Mouse (Mus musculus) cerebellum, adult 8-10 months (tissue): ENCODE results near the gene Enpep.
A peak's percentile ranks its signal among the peaks of the same experiment; 100 is the strongest.

Experiments used
- DNase-seq: peaks from one replicate; pipeline ENCODE4 v3.0.0; 2022

Enpep gene

DNA sequence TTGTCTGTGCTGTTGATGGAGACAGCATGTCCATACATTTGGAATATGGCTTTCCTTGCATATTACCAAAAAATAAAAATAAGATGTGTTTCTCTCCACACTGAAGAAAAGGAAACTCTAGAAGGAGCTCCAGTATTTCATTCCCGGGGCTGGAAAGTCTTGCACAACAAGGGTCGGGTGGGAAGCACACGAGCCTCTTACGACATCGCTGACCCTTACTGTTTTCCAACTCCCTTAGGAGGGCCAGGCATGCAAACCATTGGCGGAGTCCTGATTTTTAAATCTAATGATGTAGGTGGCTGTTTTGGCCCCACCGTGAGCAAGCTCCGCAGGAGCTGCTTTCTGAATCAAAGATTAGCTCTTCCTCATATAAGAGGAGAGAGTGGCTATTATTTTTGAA lies 20.6 kb downstream of the Enpep start:
- no peak for DNase-seq

DNA sequence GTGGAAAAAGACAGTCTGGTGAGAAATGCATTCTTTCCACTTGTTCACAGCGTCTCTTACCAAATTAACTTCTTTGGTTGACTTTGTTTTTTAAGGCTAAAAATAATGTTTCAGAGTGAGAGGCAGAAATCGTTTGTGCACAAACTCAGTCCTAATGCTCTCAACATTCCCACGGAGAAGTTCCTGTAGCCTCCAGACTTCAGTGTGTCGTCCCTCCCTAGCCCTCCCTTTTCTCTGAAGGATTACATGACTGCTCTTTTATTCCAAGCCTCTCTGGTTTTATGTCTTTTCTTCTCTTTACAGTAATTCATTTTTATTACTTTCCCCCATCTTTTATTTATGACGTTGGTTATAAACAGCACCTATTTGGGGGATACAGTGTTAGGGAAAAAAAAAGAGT lies 22.6 kb downstream of the Enpep start:
- no peak for DNase-seq

DNA sequence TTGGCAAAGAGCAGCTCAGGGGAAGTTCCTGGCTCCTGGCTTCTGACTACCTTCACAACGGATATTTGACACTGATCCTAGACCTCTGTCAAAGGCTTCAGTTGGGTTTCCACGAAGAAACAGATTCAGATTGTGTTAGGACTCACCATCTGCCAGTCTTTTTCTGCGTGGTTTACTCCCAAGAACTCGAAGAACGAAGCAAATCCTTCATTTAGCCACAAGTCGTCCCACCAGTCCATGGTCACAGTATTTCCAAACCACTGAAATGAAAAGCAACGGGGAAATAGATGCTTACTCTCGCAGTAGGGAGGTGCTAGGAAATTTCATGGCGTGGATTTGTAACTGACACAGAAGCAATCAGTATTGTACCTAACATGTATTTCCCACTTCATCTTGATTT lies 23.6 kb downstream of the Enpep start:
- no peak for DNase-seq

DNA sequence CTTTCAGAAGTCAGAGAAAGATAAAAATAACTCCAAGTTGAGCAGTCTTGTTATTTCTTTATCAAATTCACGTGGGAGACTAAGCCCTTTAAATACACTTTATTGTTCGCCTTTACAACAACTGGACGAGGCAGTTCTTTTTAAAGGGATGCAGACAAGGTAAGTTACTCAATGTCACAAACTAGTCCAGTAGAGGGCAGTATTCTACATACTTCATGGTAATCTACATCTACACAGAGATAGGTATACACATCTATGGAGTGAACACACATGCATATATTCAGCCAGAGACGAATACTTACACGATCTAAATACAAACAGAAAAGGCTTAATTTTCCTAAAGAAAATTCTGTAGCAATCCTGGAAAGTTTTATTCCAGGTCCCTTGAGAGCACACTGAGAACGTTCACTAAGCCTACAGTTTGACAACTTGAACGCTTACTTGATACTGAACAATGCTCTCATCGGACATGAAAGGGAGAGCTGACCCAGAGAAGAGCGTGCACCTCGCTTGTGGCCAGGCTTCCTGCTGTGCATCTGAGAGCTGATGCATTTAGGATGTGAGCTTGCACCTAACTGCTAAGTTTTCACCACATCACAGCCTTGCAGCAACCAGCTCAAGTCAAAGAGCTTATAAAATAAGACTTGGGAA lies 24.3 kb downstream of the Enpep start:
- peak; percentile 14 for DNase-seq

GRCm38 (mm10) chr3:129303941-129304340 lies 28.6 kb downstream of the Enpep start:
- DNase-seq, result peak; percentile 18

GRCm38 (mm10) chr3:129299874-129300273 lies 32.6 kb downstream of the Enpep start:
- DNase-seq, result peak; percentile 3

GRCm38 (mm10) chr3:129298606-129299005 lies 33.9 kb downstream of the Enpep start:
- no peak for DNase-seq

GRCm38 (mm10) chr3:129296994-129297393 lies 35.5 kb downstream of the Enpep start:
- DNase-seq, result no peak

- no peak for DNase-seq
These were observed 36.6 kb downstream of the Enpep start for GRCm38 (mm10) chr3:129295883-129296282.

DNA sequence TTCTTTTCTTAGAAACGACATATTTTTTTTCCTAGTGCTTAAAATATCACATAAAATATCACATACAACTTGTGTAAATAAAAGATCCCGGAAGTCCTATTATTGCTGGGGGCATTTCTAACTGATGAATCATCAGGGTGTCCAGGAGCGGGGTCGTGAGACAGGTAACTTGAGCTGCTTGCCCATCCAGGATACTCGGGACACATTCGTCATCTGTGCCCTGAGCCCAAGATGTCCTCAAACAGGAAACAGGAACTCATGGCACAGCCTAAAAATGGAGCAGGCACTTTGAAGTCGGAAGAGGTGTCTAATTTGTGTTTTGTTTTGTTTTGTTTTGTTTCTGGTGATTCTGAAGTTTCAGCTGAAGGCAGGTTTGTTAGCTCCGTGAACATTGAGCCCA lies 43.0 kb downstream of the Enpep start:
- DNase-seq, result no peak

- no peak for DNase-seq
These were observed 45.4 kb downstream of the Enpep start for GRCm38 (mm10) chr3:129287140-129287539.

DNA sequence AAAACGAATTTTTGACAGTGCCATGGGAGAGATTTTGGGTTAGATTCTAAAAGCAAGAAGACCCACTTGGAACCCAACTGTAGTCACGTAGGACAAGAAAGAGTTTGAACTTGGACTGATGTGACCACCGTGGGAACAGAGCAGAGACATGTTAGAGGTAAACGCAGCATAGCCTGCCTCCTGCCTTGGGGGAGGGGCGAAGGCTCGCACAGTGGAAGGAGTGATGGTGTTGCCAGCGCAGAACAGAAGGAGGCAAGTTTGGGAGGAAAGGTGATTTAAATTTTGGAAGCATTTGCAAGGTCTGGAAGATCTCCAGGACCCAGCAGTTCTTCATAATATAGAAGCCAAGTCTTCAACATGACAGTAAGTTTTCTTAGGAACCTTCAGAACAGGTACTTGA lies 46.1 kb downstream of the Enpep start:
- no peak for DNase-seq

GRCm38 (mm10) chr3:129284326-129284725 lies 48.2 kb downstream of the Enpep start:
- no peak for DNase-seq

DNA sequence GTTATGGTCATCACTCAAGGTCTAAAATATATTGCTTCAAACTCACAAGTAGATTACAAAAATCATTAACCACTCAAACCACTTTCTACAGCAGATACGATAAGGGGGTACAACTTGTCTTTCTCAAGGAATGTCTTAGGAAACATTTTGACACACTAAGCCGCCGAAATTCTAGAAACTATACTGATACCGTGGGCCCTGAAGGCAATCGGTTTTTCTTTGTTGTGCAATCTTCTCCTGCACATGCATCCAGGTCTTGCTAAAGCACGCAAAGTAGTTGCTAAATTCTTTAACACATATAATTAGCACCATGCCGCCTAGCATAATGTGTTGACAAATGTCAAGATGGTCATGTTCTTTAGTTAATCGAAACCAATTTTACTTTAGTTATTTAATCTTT lies 53.1 kb downstream of the Enpep start:
- no peak for DNase-seq

GRCm38 (mm10) chr3:129273156-129273831 lies 59.2 kb downstream of the Enpep start:
- DNase-seq, result no peak

DNA sequence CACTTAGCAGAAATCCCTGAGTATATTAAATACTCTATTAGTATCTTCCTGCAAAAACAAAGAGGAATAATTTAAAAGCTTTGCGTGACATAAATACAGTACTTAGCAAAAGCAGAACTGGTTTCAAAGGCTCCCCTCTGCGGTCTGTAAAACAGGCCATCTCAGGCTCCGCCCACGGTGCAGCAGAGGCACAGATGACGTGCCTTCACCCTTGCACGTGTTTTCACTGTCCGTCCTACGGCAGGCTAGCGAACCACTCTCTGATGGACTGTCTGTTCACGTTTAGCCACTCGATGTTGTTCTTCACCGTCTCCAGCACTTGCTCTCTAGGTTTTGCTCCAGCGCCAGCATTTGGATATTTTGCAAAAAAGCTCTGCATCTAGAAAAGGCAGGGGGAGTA lies 62.5 kb downstream of the Enpep start:
- no peak for DNase-seq

- no peak for DNase-seq
These were observed 63.4 kb downstream of the Enpep start for GRCm38 (mm10) chr3:129268886-129269683.

DNA sequence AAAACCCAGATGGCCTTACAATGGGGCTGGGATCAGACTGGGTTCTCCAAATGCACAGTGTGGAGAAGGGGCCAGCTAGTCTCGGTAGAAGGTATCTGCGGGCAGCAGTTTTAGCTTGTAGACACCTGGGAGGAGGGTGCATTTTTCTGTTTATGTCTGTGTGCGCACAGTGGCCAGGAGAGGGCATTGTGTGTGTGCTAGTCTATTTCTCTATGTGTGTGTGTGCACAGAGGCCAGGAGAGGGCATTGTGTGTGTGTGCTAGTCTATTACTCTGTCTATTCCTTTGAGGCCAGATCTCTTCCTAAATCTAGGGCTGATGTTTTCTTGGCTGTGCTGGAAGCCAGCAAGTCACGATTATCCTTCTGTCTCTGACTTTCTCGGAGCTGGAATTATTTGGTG lies 74.0 kb downstream of the Enpep start:
- no peak for DNase-seq

GRCm38 (mm10) chr3:129256766-129257165 lies 75.8 kb downstream of the Enpep start:
- DNase-seq, result no peak

DNA sequence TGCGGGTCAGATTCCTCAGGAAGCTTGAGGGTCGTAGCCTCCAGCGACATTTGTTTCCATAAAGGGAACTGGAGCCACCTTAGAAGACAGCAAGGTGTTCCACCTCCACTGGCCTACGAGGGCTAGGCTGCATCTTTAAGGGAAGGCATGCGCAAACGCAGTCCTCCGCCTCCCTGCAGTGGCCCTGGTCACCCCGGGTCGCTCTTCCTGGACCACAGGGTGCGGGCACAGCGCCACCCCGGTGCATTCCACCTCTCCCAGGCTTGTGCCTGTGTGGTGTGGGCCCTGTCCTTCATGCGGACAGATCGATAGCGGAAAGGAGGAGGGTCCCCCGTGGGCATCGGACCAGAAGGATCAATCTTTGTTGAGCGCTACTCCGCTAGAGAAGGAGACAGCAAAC lies 76.2 kb downstream of the Enpep start:
- no peak for DNase-seq

- DNase-seq, result no peak
These were observed 78.3 kb downstream of the Enpep start for GRCm38 (mm10) chr3:129254246-129254645.

DNA sequence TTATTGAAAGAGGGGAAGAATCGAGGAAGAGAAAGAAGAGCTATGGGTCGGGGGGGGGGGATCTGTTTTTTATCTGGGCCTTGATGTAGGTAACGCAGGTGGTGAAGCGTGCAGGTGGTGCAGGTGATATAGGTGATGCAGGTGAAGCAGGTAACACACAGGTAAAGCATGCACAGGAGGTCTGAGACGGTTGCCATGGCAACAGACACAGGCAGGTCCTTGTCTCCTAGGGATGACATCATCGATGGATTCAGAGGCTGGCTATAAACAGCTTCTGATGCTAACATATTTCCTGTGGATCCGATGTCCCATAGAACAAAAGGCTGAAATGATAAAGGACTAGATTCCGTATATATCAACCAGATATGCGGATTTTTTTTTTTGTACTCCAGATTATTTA lies 81.5 kb downstream of the Enpep start:
- DNase-seq, result no peak

DNA sequence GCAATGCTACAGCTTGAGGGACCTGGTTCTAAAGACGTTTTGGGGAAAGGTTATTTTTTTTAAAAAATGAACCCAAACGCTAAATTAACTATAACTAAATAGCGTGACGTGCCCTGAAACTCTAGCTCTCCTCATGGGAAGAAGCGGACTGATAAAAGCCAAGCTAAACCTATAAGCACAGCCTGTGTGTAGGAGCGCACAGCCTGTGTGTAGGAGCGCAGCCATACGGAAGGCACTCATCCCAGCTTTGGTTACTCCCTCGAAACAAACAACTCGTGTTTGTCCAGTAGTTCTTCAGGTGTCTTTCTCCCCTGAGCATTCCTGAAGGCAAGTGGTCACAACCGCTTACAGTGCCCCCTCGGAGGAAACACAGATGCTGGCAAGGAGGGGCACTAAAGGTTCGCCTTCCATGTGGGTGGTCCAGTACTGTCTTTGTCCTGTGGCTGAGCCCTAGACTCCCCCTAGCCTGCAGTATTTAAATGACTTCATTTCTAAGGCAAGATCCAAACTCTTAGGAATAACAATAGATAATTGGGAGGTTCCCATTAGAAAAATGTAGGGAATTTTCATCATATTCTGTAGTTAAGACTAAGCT lies 93.8 kb downstream of the Enpep start:
- DNase-seq, result no peak

- DNase-seq, result no peak
These were observed 94.5 kb downstream of the Enpep start for GRCm38 (mm10) chr3:129238010-129238409.
